Mouse (Mus musculus) cerebellum, postnatal 25 days (tissue): ENCODE data around the gene Afmid.
"Not testable (repeated sequence)": the region's sequence is repeated elsewhere in the genome, so short reads cannot be mapped to it uniquely, and the experiment has no call there.

Source experiments
- DNase-seq, 2 experiments: peaks; one replicate each; pipeline ENCODE4 v3.0.0; 2021; ENCODE audit warnings: mixed read lengths in 2 of 2

Afmid gene

DNA sequence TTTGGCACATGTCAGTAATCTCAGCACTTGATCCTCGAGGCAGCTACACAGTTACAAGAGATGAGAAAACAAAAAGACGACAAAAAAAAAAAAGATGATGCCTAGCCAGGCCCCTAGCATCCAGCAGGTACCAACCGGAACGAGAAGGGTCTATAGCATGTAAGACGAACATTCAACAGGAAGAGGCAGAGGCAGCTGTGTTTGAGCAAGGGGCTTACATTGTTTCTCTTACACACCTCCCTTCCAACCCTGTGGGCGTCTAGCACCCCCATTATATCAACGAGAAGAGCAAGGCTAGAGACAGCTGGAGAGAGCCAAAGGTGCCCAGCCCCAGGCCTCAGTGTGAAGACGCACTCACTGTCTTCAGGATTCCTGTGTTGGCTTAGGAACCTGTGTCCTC lies 1.2 kb downstream of the Afmid start:
- DNase-seq, result no peak

DNA sequence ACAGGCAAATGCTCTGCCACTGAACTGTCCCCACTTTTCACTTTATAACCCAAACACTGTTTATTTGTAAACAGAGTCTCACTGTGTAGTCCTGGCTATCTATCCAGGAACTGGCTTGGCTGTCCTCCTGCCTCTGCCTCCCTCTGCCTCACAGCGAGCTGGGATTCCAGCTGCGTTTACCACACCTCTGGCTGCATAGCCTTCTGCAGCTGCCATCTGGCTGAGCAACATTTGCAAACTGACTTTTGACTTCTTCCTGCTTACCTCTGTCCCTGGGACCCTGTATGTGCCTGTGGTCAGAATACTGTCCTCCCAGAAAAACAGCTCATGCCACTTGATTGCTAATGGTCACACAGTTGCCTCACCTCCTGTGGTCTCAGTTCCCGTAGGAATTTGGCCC lies 1.7 kb downstream of the Afmid start:
- no peak for DNase-seq

DNA sequence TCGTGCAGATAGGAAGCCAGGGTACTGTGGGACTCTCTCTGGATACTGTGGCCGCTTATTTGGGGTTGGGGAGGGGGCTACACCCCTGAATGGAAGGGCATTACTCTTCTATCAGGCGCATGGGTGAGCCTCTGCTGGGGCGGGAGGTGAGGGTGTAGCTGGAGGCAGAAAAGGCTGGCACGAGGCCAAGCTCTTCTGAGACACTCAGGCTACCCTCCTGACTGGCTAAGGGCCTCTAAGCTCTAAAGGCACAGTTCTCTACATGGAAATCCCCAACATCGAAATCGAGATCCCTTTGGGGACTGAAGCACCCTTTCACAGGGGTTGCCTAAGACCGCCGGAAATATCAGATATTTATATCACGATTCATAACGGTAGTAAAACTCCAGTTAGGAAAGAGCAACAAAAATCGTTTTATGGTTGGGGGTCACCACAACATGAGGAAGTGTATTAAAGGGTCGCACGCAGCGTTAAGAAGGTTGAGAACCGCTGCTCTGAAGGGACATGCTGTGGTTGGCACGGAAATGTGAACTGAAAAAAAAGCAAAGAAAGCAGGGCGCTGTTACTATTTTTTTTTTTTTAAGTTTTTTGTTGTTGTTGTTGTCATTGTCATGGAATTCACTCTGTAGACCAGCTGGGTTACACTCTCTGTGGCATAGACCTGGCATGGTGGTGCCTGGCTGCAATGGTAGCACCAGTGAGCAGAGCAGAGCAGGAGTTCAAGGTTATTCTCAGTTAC lies 2.6 kb downstream of the Afmid start:
- DNase-seq, result no peak

DNA sequence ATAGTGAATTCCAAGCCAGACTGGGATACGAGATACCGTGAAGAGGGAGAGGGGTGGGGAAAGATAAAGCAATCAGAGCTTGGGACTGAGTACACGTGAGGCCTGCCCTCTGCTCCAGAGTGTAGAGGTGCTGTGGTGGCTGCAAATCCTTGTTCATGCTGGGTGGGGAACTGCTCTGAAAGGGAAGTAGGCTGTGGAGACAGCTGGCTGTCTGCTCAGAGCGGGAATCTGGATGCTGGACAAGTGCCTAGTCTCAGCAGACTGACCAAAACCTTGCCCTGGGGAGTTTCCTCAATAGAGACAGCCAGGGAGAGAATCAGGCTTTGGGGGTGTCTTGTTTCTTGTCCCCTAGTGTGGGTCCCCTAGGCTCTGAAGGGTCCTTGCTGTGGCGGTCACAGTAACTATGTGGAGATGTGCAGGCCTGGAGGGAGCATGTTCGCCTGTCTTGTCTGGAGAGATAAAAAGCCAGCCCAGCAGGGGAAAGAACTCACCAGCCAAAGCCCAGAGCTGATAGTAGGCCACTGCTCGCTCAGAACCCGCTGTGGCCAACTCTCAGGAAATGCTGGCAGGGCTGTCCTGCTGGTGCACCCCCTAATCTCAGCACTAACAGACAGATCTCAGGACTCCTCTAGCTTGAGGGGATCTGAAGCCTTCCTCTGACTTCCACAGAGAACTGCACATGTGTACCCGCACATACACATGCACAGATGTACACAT lies 3.3 kb downstream of the Afmid start:
- DNase-seq, result peak; percentile 34 to 41

DNA sequence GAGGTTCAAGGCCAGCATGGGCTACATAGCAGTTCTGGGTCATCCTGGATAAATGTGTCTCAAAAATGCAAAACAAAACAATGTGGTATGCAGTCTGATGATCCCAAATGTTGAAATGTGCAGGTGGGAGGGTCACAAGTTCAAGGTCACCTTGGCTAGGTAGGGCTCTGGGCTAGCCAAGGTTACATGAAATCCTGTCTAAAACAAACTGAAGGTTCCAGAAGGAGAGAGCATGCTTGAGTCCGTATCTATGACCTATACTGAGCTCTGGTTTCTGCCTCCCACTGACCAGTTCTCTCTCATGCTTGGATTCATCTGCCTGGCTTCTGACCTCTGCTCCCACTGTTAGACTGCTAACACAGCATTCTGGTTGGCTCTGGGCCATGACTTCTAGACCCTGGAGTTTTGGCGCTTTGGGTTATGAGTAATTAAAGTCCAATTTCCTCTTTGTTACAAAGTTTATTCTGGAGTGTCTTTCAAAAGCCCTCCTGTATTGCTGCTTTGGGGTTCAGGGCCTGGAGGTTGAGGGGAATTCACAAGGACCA lies 4.0 kb downstream of the Afmid start:
- no peak for DNase-seq

DNA sequence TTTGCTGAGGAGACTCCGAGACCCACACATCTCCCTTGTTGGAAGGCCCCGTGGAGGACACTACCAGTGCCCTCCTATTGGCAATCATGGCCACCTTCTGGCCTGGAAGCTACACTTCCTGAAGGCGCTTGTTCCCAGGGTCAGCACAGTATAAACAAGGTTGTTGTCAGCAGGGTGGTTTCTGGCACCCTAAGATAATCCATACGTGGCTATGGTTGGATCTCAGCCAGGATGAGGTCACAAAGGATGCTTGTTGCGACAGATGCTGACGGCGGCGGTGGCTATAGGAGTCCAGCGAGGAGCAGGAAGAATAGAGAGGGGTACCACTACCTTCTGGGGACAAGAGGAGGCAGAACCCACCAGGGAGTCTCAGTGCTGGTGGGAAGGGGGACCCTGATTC lies 4.7 kb downstream of the Afmid start:
- no peak for DNase-seq

DNA sequence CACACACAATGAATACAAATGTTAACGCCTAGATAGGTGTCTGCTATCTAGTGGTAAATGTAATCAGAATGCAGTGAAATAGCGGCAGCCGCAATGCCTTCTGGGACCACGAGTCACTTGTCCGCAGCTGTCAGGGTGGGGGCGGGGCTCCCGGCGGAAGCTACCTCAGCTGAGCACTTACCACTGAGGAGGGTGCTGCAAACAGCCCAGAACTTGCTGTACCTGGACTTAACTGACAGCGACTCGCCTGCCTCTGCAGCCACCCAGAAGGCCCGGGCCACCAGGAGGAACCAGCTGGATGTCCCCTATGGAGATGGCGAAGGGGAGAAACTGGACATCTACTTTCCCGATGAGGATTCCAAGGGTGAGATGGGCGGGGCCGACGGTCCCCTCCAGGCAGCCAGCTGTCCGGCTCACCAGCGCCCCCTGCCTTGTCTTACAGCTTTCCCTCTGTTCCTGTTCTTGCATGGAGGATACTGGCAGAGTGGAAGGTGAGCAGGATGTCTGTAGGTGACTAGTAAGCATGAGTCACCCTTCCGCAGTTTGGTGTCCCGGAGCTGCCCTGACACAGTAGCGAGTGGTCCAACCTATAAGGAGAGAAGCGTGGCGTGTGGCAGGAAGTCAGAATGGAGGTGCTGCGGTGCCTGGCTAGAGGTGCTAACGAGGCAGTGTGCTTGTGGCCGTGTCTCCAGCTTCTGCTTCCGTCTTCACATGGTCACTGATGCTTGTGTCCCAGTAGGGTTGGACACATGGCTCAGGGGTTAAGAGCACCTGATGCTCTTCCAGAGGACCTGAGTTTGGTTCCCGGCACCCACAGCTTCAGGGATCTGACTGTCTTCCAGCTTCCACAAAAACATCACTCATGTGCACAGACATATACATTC lies 6.6 kb downstream of the Afmid start:
- peak; percentile 48 to 76 for DNase-seq

DNA sequence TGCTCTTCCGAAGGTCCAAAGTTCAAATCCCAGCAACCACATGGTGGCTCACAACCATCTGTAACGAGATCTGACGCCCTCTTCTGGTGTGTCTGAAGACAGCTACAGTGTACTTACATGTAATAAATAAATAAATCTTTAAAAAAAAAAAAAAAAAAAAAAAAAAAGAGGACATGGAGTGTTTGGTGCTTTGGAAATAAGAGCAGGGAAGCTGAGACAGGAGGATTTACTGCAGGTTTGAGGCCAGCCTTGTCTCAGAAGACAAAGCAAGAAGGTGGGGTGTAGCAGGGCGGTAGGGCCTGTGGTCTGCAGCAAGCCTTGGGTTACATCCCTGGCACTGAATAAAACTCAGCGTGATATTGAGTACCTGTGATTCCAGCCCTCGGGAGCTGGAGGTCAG lies 7.8 kb downstream of the Afmid start:
- not testable (repeated sequence) for DNase-seq

DNA sequence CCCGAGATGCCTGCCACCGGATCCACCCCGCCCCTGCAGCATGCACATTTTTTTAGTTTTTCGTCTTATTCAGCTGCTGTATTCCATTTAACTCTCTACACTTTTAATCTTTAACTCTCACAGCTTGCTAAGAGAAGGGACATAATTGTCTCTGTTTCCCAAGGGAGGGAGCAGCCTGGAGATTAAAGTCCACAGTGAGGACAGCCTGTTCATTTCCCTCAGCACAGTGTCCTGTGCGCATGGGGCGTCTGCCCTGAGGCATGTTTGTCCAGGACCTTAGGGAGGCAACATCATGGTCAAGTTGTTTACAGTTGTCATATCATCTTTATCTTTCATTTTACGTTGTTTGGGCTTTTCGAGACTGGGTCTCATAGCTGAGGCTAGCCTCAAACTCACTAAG lies 8.4 kb downstream of the Afmid start:
- no peak for DNase-seq

DNA sequence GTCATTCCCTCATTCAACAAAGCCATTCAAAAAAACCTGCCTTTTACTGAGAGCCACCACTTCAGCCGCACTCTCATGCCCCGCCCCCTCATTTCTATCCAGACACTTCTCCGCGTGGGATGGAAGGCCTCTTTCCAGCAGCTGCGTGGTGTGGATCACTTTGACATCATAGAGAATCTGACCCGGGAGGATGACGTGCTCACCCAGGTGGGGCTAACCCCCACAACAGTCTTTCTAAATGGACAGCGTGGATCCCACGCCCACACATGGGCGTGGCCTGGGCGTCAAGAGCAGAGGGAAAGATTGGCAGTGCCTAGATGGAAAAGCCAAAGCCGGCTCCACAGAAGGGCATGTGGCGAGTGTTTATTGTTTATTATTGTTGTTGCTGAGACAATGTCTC lies 10.6 kb downstream of the Afmid start:
- no peak for DNase-seq

DNA sequence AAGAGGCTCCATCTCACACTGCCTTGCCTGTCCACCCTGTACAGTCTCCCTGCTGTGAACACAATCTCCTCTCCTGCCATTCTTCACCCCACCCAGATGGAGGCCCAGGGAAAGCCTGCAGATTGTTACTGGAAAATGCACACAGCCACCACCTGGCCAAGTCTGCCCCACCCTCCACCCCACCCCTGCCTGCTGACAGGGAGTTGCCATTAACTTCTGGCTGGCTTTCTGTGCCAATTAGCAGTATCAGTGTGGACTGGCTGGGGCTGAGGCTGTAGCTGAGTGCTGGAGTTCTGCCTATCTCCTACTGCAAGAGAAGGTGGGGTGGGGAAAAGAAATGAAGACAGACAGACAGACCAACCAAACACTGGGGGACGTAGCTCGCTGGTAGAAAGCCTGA lies 12.8 kb downstream of the Afmid start:
- DNase-seq, result no peak

DNA sequence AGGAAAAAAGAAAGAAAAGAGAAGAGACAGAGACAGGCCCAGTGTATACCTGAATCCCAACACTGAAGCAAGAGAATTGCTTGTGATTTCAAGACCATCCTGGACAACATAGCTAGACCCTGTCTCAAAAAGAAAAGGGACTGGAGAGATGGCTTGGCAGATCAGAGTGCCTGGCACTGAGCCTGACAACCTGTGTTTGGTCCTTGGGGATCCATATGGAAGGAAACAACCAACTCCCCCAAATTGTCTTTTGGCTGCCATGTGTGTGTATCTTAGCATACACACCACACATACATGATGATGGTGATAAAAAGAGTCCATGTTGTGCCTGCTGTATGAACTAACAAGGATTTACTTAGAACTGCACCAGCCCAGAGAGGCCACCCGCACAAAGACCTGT lies 13.3 kb downstream of the Afmid start:
- no peak for DNase-seq

DNA sequence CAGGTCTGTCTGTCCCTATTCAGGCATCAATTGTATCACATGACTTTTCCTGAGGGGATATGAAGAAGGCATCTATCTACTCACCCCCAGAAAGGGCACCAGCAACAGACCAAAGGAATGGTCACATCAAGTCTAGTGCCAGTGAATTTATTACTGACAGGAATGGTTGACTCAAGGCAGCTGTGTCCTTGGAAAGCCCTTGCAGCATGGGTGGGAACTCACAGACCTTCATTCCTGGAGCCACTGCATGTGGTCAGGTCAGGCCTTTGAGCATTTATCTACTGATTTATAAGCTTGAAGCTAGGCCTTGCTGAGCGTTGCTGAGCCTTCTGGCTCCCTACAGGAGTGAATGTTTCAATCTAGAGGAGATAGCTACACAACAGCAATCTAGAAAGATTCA lies 15.2 kb downstream of the Afmid start:
- DNase-seq, result no peak

DNA sequence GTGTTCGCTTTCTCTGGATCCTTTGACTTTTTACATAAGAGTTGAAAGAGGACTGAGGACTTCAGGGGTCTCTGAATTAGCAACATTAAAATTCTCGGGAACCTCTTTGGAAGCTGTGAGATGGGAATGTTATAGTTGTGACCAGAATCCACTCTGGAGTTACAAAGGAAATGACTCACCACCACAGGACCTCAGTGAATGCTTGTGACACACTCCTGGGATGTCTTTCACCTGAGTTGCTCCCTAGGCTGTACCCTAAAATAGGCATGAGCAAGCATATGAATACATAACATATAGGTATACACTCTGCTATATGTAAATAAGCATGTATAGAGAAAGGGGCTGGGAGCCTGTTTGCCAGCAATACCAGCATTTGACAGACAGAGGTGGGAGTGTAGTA lies 17.7 kb downstream of the Afmid start:
- DNase-seq, result no peak

DNA sequence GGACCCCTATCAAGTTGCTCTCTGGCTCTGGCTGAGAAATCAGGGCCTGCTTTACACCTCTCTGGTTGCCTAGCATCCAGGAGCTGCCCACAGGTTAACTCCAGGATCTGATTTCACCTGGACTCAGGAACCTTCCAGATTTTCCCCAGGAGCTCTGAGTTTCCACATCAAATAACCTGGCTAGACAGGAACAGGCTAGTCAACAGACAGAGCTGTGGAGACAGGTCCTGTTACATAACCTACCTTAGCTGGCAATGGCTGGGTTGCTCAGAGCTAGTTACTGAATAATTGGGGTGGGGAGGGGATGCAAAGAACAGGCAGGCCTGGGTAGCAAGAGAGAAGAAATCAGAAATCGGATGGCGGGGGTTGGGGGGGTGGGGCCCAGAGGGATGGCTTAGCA lies 19.3 kb downstream of the Afmid start:
- no peak for DNase-seq

DNA sequence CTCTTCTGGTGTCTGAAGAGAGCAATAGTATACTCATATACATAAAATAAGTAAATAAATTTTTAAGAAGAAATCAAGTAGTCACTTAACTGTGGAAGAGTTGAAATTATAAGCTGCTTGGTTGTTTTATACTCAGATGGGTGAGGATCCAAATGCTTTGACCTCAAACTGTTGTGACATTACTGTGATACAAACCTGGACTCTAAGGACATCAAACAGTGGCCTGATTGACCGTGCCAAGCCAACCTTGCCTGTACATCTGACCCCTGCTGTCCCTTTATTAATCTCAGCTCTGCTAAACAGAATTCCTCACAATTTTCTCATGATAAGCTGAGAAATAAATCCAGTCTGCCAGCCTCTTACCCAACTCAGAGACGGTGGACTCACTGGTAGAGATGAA lies 19.9 kb downstream of the Afmid start:
- no peak for DNase-seq

DNA sequence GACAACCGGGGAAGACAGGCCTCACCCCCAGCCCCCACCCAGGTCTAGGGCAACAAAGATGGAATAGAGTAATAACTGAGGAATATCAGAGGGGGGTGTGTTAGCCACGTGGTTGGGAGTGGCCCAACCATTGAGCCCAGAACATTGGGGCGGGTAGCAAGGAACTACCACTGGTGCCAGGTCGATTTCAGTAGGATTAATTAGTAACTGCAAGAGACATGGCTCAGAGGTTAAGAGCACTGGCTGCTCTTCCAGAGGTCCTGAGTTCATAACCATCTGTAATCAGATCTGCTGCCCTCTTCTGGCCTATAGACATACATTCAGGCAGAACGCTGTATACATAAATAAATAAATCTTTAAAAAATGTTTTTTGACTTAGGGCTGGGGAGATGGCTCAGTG lies 20.9 kb downstream of the Afmid start:
- DNase-seq, result no peak

DNA sequence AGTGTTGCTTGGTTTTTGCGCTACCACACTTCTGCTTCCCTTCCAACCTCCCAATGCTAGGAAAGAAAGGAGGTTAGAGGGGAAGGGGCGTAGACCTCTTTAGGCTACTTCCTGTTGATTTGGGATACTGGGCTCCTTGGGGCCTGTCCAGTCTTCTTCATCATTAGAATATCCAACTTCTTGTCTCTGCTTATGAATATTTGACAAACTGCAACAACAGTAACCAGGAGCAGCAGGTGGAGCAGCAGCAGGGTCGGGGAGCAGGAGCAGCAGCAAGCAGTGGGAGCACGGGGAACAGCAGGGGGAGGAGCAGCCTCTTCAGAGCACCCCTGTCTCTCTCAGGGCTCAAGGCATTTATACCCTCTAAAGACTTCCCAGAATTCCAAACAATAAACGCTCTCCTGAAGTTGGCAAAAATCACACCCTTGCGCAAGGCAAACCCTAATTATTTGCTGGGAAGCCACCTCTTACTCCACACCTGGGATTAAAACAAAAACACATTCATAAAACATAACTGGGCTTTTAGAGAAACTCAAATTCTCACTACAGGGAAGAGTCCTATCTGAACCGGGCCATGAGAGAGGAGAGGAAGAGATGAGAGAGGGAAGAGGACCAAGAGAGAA lies 22.0 kb downstream of the Afmid start:
- DNase-seq, result no peak

DNA sequence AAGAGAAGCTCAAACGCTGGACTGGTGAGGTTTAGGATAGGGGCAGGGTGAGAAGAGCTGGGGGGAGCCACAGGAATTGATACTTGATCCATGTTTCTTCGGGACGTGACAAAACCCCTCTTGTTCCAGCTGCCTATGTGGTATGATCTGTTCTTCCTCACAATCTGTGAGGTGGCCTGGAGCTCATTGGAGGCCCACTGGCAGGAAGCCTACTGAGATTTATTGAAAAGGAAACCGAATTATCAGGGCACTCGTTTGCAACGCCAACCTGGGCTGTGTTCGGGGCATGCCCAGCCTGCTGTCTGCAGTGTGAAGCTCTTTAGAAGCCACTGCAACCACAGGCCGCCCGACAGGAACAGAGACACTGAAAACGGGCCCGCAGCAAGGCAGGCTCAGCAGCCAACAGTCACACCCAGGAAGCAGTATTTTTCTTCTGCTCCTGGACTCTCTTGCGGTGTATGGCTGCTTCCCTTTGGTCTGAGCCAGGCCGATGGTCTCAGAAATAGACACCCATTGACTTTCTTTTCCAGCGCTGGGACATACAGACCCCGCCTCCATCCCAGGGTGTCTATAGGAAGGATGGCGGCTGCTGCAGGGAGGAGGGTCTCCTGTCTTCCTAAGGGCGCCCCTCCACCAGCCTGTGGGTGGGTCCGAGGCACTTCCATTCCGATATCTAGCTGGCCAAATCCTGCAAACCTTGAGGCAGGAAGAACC lies 22.7 kb downstream of the Afmid start:
- no peak for DNase-seq

DNA sequence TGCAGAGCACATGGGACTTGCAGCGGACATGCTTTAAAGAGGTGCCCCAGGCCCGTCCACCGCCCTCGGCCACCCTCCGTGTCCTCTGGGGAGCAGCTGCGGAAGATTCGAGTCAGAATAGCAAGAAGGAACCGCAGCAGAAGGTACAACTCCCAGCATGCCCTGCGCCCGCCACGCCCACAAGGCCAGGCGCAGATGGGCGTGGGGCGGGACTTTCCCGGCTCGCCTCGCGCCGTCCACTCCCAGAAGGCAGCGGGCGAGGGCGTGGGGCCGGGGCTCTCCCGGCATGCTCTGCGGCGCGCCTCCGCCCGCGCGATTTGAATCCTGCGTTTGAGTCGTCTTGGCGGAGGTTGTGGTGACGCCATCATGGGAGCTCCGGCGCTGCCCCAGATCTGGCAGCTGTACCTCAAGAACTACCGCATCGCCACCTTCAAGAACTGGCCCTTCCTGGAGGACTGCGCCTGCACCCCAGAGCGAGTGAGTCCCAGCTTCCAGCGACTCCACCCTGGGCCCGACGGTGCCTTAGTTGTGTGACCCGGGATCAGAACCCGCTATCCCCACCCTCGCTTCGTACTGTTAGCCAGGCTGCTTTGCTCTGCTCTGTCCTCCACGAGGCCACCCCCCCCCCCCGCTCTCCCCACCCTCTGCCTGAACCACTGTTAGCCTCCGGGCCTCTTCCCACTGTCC lies 23.4 kb downstream of the Afmid start, which contains the start of gene Birc5:
TSS of gene Birc5 (plus strand) at position 267 of the 687 bp plus-strand sequence.
- peak; percentile 96 to 98 for DNase-seq

DNA sequence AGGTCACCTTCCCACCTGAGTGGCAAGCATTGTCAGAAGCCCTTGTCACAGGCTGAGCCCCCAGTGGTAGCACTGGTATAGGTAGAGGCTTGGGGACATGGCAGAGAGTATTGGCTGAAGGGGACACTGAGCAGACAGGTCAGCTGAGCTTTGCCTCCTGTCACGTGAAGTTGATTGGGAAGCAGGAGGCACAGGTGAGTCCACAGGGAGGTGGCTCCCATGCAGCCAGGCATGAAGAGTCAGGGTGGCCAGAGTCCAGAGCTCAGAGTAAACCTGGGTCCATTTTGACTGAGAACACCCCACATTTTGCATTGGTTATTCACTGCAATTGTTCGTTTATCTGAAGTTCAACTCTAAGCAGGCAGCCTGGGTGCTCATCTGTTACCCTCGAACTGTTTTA lies 27.2 kb downstream of the Afmid start:
- DNase-seq, result no peak

DNA sequence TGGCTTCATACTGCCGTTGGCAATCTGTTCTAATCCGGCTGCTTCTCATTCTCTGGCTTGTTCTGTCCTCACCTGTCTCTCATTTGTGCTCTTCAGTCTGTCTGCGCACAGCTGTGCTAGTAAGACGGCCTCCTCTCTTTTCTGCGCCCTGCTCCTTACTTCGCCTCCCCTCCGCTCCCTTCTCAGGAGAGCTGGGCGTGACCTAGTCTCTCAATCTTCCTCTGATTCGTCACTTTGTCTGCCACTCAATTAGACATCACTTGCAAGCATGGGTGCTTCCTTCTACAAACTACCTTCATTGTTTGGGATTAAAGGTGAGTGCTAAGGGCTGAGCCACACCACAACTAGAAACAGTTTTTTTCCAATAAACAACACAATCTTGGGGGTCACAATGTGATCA lies 28.5 kb downstream of the Afmid start:
- no peak for DNase-seq
